Mouse (Mus musculus): Measurements from ENCODE around the gene Eva1c. TPM values are rescaled to one million over a fixed set of nuclear protein-coding genes. Genes with fewer than 3 reads are reported as not detected.

Eva1c gene
- 0.62 and 0.74 TPM in 2 replicates for polyA plus RNA-seq (2014; fragmentation: Nextera tagmentation; extraction: Ambion mirVana)

GRCm38 (mm10) chr16:90826457-90826856, at the start of gene Eva1c:
TSS of gene Eva1c (plus strand) at chr16:90826719.
- DNase-seq (ENCODE audit: low spot score) (no peak), ATAC-seq (replicated peaks; ENCODE audit: low FRiP score, low TSS enrichment, low read depth) (no peak)
- H3K4me1 ChIP-seq (replicated peaks; ENCODE audit: control insufficient read depth, insufficient read depth, low read length): peaks cover 12% of the 10 kb centered on the region
- no peak within 1 kb of the TSS for H3K9ac ChIP-seq (ENCODE audit: low read length)
- H3K9me3 ChIP-seq (ENCODE audit: control insufficient read depth, low read length): no peaks in the 10 kb centered on the region
- H3K4me3 ChIP-seq (ENCODE audit: low read depth, low read length): no peak within 1 kb of the TSS
- 62% methylated on average over 7 of the region's 7 CpGs for WGBS
- no peak within 1 kb of the TSS for H3K4me2 ChIP-seq (ENCODE audit: low read length)
- no peak within 1 kb of the TSS for H3K27ac ChIP-seq (ENCODE audit: low read depth)
- peaks cover 20% of the 10 kb centered on the region for H3K27me3 ChIP-seq (replicated peaks; ENCODE audit: control insufficient read depth, insufficient read depth, low read length)
- H3K36me3 ChIP-seq (ENCODE audit: control insufficient read depth, insufficient read depth, low read length): no peaks in the 10 kb centered on the region

DNA sequence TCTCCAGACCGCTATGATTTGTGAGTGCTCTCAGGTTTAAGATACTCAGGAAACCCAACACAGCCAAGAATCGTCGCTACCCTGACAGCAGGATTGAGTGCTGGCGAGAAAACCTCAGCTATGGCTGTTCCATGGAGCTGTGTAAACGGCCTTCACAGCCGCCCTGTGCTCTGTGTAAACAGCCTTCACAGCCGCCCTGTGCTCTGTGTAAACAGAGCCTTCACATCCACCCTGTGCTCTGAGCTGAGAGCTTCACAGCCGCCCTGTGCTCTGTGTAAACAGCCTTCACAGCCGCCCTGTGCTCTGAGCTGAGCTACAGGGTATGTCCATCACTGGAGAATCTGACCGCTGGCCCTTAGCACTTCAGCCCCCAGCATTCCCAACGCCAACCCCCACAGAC, 46.7 kb upstream of the Eva1c start:
- Histone ChIP-seq H3K9me3 (ENCODE audit: control insufficient read depth, low read length) (no peaks in the 10 kb centered on the region), H3K4me2 (ENCODE audit: low read length) (no peak overlapping the region), H3K9ac (ENCODE audit: low read length) (no peak overlapping the region), H3K4me1 (replicated peaks; ENCODE audit: control insufficient read depth, insufficient read depth, low read length) (peaks cover 14% of the 10 kb centered on the region), H3K27ac (ENCODE audit: low read depth) (peak overlapping the region; percentile 62), H3K27me3 (replicated peaks; ENCODE audit: control insufficient read depth, insufficient read depth, low read length) (no peaks in the 10 kb centered on the region), H3K36me3 (ENCODE audit: control insufficient read depth, insufficient read depth, low read length) (peaks cover 73% of the 10 kb centered on the region), H3K4me3 (ENCODE audit: low read depth, low read length) (no peak overlapping the region)
- WGBS: 12% methylated on average over 11 of the region's 11 CpGs
- peak; percentile 76 for DNase-seq (ENCODE audit: low spot score)
- ATAC-seq (replicated peaks; ENCODE audit: low FRiP score, low TSS enrichment, low read depth): peak; percentile 93

DNA sequence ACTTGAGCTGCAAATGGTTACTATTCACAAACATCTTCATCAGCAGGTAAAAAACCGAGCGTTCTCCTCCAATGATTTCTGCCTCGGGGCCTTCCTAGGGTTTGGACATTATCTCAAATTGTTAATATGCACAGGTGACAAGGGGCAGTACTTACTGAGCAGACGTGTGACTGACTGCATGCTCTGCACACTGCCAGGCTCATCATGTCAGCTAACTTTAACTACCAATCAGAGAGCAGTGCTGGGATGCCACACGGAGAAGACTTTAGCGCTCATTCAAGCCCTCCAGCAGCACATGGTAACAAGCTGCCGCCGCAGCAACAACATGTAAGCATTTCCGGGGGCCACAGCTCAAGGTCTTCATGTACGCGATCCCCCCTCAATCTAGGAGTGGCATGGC, 43.2 kb upstream of the Eva1c start:
- peaks cover 78% of the 10 kb centered on the region for H3K36me3 ChIP-seq (ENCODE audit: control insufficient read depth, insufficient read depth, low read length)
- ATAC-seq (replicated peaks; ENCODE audit: low FRiP score, low TSS enrichment, low read depth): no peak

GRCm38 (mm10) chr16:90785257-90785656, 41.3 kb upstream of the Eva1c start:
- peaks cover 87% of the 10 kb centered on the region for H3K36me3 ChIP-seq (ENCODE audit: control insufficient read depth, insufficient read depth, low read length)
- no peaks in the 10 kb centered on the region for H3K27me3 ChIP-seq (replicated peaks; ENCODE audit: control insufficient read depth, insufficient read depth, low read length)
- ATAC-seq (replicated peaks; ENCODE audit: low FRiP score, low TSS enrichment, low read depth) (no peak), DNase-seq (ENCODE audit: low spot score) (no peak)
- H3K4me1 ChIP-seq (replicated peaks; ENCODE audit: control insufficient read depth, insufficient read depth, low read length): peaks cover 5% of the 10 kb centered on the region; the same call in 1 of the 2 replicates
- WGBS: 77% methylated on average over 4 of the region's 4 CpGs
- H3K4me3 ChIP-seq (ENCODE audit: low read depth, low read length): no peak overlapping the region
- H3K9me3 ChIP-seq (ENCODE audit: control insufficient read depth, low read length): no peaks in the 10 kb centered on the region
- H3K4me2 ChIP-seq (ENCODE audit: low read length): no peak overlapping the region
- no peak overlapping the region for H3K27ac ChIP-seq (ENCODE audit: low read depth)
- H3K9ac ChIP-seq (ENCODE audit: low read length): no peak overlapping the region

More for the DNA sequence above, 43.2 kb upstream of the Eva1c start:
- Histone ChIP-seq H3K4me3 (ENCODE audit: low read depth, low read length) (no peak overlapping the region), H3K27me3 (replicated peaks; ENCODE audit: control insufficient read depth, insufficient read depth, low read length) (no peaks in the 10 kb centered on the region), H3K27ac (ENCODE audit: low read depth) (no peak overlapping the region), H3K4me1 (replicated peaks; ENCODE audit: control insufficient read depth, insufficient read depth, low read length) (peaks cover 14% of the 10 kb centered on the region), H3K9me3 (ENCODE audit: control insufficient read depth, low read length) (no peaks in the 10 kb centered on the region), H3K9ac (ENCODE audit: low read length) (no peak overlapping the region), H3K4me2 (ENCODE audit: low read length) (no peak overlapping the region)
- 91% methylated on average over 11 of the region's 11 CpGs for WGBS
- no peak for DNase-seq (ENCODE audit: low spot score)

GRCm38 (mm10) chr16:90788580-90788979, 37.9 kb upstream of the Eva1c start:
- no peaks in the 10 kb centered on the region for H3K27me3 ChIP-seq (replicated peaks; ENCODE audit: control insufficient read depth, insufficient read depth, low read length)
- H3K4me3 ChIP-seq (ENCODE audit: low read depth, low read length): no peak overlapping the region
- no peak overlapping the region for H3K4me2 ChIP-seq (ENCODE audit: low read length)
- no peaks in the 10 kb centered on the region for H3K4me1 ChIP-seq (replicated peaks; ENCODE audit: control insufficient read depth, insufficient read depth, low read length)
- WGBS: 89% methylated on average over 6 of the region's 6 CpGs
- no peak overlapping the region for H3K9ac ChIP-seq (ENCODE audit: low read length)
- ATAC-seq (replicated peaks; ENCODE audit: low FRiP score, low TSS enrichment, low read depth) (no peak), DNase-seq (ENCODE audit: low spot score) (no peak)
- H3K9me3 ChIP-seq (ENCODE audit: control insufficient read depth, low read length): no peaks in the 10 kb centered on the region
- H3K27ac ChIP-seq (ENCODE audit: low read depth): no peak overlapping the region
- H3K36me3 ChIP-seq (ENCODE audit: control insufficient read depth, insufficient read depth, low read length): peaks cover 95% of the 10 kb centered on the region

- Histone ChIP-seq H3K4me1 (replicated peaks; ENCODE audit: control insufficient read depth, insufficient read depth, low read length) (no peaks in the 10 kb centered on the region), H3K4me3 (ENCODE audit: low read depth, low read length) (no peak overlapping the region), H3K4me2 (ENCODE audit: low read length) (no peak overlapping the region), H3K9me3 (ENCODE audit: control insufficient read depth, low read length) (no peaks in the 10 kb centered on the region), H3K9ac (ENCODE audit: low read length) (no peak overlapping the region), H3K27ac (ENCODE audit: low read depth) (no peak overlapping the region), H3K36me3 (ENCODE audit: control insufficient read depth, insufficient read depth, low read length) (peaks cover 95% of the 10 kb centered on the region), H3K27me3 (replicated peaks; ENCODE audit: control insufficient read depth, insufficient read depth, low read length) (no peaks in the 10 kb centered on the region)
- ATAC-seq (replicated peaks; ENCODE audit: low FRiP score, low TSS enrichment, low read depth) (no peak), DNase-seq (ENCODE audit: low spot score) (no peak)
- WGBS: 90% methylated on average over 6 of the region's 6 CpGs
Observed at GRCm38 (mm10) chr16:90790946-90791345, 35.6 kb upstream of the Eva1c start.

- H3K27me3 ChIP-seq (replicated peaks; ENCODE audit: control insufficient read depth, insufficient read depth, low read length): no peaks in the 10 kb centered on the region
- no peaks in the 10 kb centered on the region for H3K4me1 ChIP-seq (replicated peaks; ENCODE audit: control insufficient read depth, insufficient read depth, low read length)
- ATAC-seq (replicated peaks; ENCODE audit: low FRiP score, low TSS enrichment, low read depth): no peak
- DNase-seq (ENCODE audit: low spot score): no peak
- peaks cover 94% of the 10 kb centered on the region for H3K36me3 ChIP-seq (ENCODE audit: control insufficient read depth, insufficient read depth, low read length)
- no peak overlapping the region for H3K27ac ChIP-seq (ENCODE audit: low read depth)
- no peak overlapping the region for H3K4me2 ChIP-seq (ENCODE audit: low read length)
- no peak overlapping the region for H3K9ac ChIP-seq (ENCODE audit: low read length)
- 83% methylated on average over 5 of the region's 5 CpGs for WGBS
- no peak overlapping the region for H3K4me3 ChIP-seq (ENCODE audit: low read depth, low read length)
- H3K9me3 ChIP-seq (ENCODE audit: control insufficient read depth, low read length): no peaks in the 10 kb centered on the region
Observed at GRCm38 (mm10) chr16:90792066-90792465, 34.5 kb upstream of the Eva1c start.

- no peak overlapping the region for H3K9ac ChIP-seq (ENCODE audit: low read length)
- ATAC-seq (replicated peaks; ENCODE audit: low FRiP score, low TSS enrichment, low read depth) (no peak), DNase-seq (ENCODE audit: low spot score) (no peak)
- WGBS: 75% methylated on average over 3 of the region's 3 CpGs
- no peak overlapping the region for H3K4me2 ChIP-seq (ENCODE audit: low read length)
- H3K4me1 ChIP-seq (replicated peaks; ENCODE audit: control insufficient read depth, insufficient read depth, low read length): no peaks in the 10 kb centered on the region
- H3K27ac ChIP-seq (ENCODE audit: low read depth): no peak overlapping the region
- no peaks in the 10 kb centered on the region for H3K27me3 ChIP-seq (replicated peaks; ENCODE audit: control insufficient read depth, insufficient read depth, low read length)
- H3K36me3 ChIP-seq (ENCODE audit: control insufficient read depth, insufficient read depth, low read length): peaks cover 94% of the 10 kb centered on the region
- H3K4me3 ChIP-seq (ENCODE audit: low read depth, low read length): no peak overlapping the region
- H3K9me3 ChIP-seq (ENCODE audit: control insufficient read depth, low read length): no peaks in the 10 kb centered on the region
Observed at GRCm38 (mm10) chr16:90792500-90792899, 34.0 kb upstream of the Eva1c start.

- H3K9ac ChIP-seq (ENCODE audit: low read length): no peak overlapping the region
- H3K27me3 ChIP-seq (replicated peaks; ENCODE audit: control insufficient read depth, insufficient read depth, low read length): no peaks in the 10 kb centered on the region
- H3K4me1 ChIP-seq (replicated peaks; ENCODE audit: control insufficient read depth, insufficient read depth, low read length): no peaks in the 10 kb centered on the region
- H3K36me3 ChIP-seq (ENCODE audit: control insufficient read depth, insufficient read depth, low read length): peaks cover 89% of the 10 kb centered on the region
- no peaks in the 10 kb centered on the region for H3K9me3 ChIP-seq (ENCODE audit: control insufficient read depth, low read length)
- no peak for ATAC-seq (replicated peaks; ENCODE audit: low FRiP score, low TSS enrichment, low read depth)
- H3K27ac ChIP-seq (ENCODE audit: low read depth): no peak overlapping the region
- H3K4me2 ChIP-seq (ENCODE audit: low read length): no peak overlapping the region
- no peak overlapping the region for H3K4me3 ChIP-seq (ENCODE audit: low read depth, low read length)
- DNase-seq (ENCODE audit: low spot score): no peak
Observed at GRCm38 (mm10) chr16:90794708-90795107, 31.8 kb upstream of the Eva1c start.

Data from intestine, embryonic 14.5 days (tissue).